Mouse (Mus musculus): ENCODE data around the gene Zc3h6.

Gene Zc3h6

DNA sequence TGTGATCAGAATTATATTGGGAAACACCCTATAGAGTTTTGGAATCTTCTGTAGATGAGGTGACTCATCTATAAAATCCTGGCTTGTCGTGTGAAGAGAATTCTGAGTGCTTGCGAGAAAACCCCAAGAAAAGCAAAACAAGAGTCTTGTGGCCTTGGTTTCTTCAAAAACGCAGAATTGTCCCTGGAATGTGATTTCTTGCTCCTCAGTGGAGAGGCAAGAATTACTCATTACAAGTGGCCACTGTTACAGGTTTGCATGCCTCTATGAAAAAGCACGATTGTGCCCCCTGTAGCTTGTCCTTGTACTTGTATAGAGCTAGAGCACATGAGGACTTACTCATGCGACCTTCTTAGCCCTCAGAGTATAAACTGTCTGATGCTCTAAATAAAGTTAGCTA is 68.2 kb downstream of the Zc3h6 start:
- no peak for DNase-seq (ENCODE audit: low spot score in 2 of 2)

DNA sequence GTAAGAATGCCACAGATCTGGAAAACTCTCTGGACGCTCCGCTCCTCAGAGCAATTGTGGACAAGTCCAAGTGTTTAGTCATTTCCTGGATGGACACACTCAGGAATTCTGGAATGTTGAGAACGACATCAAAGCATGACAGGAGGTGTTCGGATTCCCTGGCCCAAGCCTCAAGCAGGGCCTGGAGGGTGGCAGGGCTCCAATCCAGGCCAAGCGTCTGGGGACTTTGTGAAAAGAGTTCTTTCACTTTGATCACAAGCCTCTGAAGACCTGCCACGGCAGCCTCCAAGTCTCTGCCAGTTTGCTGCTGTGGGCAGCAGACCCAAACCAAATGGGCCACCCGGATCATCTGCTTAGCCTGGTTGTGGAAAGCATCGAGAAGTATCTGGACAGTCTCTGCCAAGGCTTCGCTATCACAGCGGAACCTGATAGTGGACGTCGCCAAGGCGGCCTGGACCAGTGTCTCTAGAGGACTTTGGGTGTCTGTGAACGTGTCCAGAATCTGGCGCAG is 71.3 kb downstream of the Zc3h6 start:
- DNase-seq (ENCODE audit: low spot score in 2 of 2) = no peak

DNA sequence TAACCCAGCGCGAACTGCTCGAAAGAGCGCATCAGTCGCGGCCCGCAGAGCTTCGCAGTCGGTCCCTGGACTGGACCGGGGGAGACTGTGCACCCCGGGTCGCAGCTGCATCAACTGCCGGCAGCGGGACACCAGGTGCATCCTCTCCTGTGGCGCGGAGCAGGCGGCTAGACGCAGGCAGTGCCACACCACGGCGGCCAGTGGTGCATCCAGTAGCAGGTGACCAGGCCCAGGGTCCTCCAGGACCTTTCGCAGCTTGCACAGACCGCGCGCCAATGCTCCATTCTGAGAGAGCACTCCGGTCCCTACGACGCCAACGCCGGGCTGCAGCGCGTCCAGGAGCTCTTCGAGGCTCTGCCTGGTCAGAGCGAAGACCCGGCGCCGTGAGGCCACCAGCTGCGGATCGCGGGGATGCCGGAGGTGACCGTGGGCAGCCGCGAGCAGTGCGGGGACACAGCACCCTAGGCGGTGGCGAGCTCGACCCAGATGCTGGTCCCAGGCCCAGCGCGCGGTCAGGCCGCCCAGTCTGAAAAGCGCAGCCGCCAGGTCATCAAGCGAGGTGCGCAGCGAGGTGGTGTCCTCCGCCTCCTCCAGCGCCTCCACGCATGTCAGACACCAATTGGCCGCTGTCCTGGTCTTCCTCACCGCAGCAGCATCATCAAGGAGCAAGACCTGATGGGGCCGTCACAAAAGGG is 71.9 kb downstream of the Zc3h6 start:
- no peak for DNase-seq (ENCODE audit: low spot score in 2 of 2)

- no peak for DNase-seq (ENCODE audit: low spot score in 2 of 2)
These were observed 73.4 kb downstream of the Zc3h6 start for GRCm38 (mm10) chr2:129040567-129040966.

- DNase-seq (ENCODE audit: low spot score in 2 of 2) = no peak
These were observed 79.1 kb downstream of the Zc3h6 start for GRCm38 (mm10) chr2:129046172-129046845.

DNA sequence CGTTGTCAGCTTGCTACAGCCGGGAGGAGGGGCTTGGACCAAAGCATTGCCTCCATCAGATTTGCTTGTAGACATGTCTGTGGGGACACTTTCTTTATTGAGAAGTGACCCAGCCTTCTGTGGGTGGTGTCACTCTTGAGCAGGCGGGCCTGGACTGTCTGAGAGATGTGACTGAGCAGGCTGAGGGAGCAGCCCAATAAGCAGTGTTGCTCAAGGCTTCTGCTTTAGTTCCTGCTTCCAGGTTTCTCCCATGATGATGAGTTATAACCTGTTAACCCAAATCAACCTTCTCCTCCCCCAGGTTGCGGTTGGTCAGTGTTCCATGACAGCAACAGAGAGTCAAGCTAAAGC is 79.6 kb downstream of the Zc3h6 start:
- no peak for DNase-seq (ENCODE audit: low spot score in 2 of 2)

- no peak for DNase-seq (ENCODE audit: low spot score in 2 of 2)
These were observed 80.6 kb downstream of the Zc3h6 start, which contains the start of gene Vinac1 for GRCm38 (mm10) chr2:129047811-129048210. TSS of gene Vinac1 (minus strand) at chr2:129048172.

DNA sequence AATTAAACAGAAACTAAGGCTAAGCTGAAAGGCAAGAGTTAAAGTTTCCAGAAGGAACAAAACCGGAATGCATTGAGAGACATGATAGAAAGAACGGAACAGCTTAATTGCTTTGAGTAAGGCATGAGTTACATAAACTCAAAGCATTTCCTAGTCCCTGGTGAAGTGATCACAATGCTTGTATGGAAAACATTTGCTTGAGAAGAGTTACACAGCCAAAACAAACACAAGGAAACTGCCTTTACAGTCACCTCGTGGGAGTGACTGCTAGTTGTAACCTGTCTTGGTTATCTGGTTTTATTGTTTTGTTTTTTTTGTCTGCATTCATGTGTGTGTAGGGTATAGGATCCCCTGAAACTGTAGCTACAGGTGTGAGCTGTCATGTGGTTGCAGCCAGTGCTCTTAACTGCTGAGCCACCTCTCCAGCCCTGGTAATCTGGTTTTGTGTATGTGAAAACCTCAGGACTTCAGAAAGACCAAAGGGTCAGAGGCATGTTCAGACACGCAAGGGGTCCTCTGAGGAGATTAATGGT is 85.3 kb downstream of the Zc3h6 start:
- DNase-seq (ENCODE audit: low spot score in 2 of 2) = no peak

DNA sequence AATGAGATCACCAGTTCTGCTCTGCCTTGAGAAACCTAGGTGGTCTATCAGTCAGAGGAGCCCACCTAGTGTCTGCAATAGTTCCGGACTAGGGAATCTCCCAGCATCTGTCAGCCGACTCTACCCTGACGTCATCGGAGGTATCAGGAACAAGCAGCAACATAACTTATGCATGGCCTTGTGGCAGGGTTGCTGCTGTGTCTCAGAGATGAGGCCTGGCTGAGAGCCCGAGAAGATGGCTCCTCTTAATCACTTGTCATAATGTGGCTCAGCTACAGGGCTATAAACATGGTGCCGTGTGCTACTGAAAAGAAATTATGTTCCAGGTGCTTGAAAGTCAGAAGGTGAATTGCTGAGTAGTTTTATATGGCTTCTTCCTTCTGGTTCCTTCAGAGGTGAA is 88.5 kb downstream of the Zc3h6 start:
- no peak for DNase-seq (ENCODE audit: low spot score in 2 of 2)

- DNase-seq (ENCODE audit: low spot score in 2 of 2) = peak in 1 of 2 experiments; percentile 14
These were observed 89.4 kb downstream of the Zc3h6 start for GRCm38 (mm10) chr2:129056597-129056996.

GRCm38 (mm10) chr2:129057256-129057655 is 90.1 kb downstream of the Zc3h6 start:
- DNase-seq (ENCODE audit: low spot score in 2 of 2) = no peak

GRCm38 (mm10) chr2:129057920-129058361 is 90.7 kb downstream of the Zc3h6 start:
- no peak for DNase-seq (ENCODE audit: low spot score in 2 of 2)

DNA sequence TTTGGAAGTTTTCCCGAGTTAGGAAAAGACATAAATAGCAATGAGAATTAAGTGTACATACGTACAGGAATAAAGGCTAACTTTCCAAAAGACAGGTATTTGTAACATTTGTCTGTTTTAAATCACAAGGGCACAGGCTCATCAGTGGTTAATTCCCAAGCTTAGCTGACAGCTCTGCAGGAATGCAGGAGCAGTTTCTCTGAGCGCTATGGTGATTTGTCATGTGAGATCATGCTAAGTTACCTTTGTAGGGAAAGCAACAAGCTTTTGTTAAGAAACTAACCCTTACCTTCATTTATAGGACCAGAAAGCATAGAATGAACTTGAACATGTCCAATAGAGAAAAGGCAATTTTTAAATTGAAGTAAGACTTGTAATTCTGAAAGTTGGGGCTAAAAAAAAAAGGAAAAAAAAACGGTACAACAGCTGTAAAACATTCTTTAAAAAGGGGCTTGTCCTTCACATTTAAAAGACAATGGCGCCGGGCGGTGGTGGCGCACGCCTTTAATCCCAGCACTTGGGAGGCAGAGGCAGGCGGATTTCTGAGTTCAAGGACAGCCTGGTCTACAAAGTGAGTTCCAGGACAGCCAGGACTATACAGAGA is 94.4 kb downstream of the Zc3h6 start:
- DNase-seq (ENCODE audit: low spot score in 2 of 2) = no peak

- DNase-seq (ENCODE audit: low spot score in 2 of 2) = peak; percentile 47 to 62
These were observed 98.5 kb downstream of the Zc3h6 start, which contains the start of gene Ttl for GRCm38 (mm10) chr2:129065437-129066282. TSS of gene Ttl (plus strand) at chr2:129065942.

GRCm38 (mm10) chr2:129066326-129066725 is 99.1 kb downstream of the Zc3h6 start:
- peak in 1 of 2 experiments; percentile 7 for DNase-seq (ENCODE audit: low spot score in 2 of 2)
